Mouse (Mus musculus) liver, embryonic 14.5 days (tissue): ENCODE data around the gene Pias4. TPM values are rescaled to one million over a fixed set of nuclear protein-coding genes. Genes with fewer than 3 reads are reported as not detected.

Experiments
- ATAC-seq: fragments of 200-750 bp; cut with Nextera tagmentation; 2 replicates; pipeline ENCODE4 v1.8.0; 2017; ENCODE audit warnings: moderate number of reproducible peaks, mild to moderate bottlenecking, moderate library complexity; ENCODE audit not compliant: insufficient read depth
- DNase-seq, 3 experiments: peaks; one replicate each; pipeline ENCODE4 v3.0.0-alpha.2; 2012 to 2013; ENCODE audit warnings: low read depth in 3 of 3, low spot score in 3 of 3
- H3K27ac ChIP-seq: fragments of 300-500 bp; sonication (generic); 2 replicates; pipeline ENCODE4 v1.5.1; 2014; ENCODE audit warnings: moderate library complexity, mild to moderate bottlenecking, control low read depth, inconsistent platforms
- H3K27me3 ChIP-seq: fragments of 300-500 bp; sonication (generic); 2 replicates; pipeline ENCODE4 v1.6.1; 2014; ENCODE audit warnings: mild to moderate bottlenecking, low read length, moderate library complexity; ENCODE audit not compliant: control insufficient read depth, insufficient read depth
- H3K36me3 ChIP-seq: fragments of 300-500 bp; sonication (generic); replicated peaks from 2 replicates; pipeline ENCODE4 v1.6.1; 2014; ENCODE audit warnings: low read depth; ENCODE audit not compliant: control insufficient read depth, insufficient read depth
- H3K4me1 ChIP-seq, 2 experiments: fragments of 200-500 bp in 1 of 2; fragments of 300-500 bp in 1 of 2; sonication (generic) in 1 of 2; replicated peaks; 2 replicates each; pipeline ENCODE4 v1.6.1; 2012 to 2014; ENCODE audit warnings: antibody characterized with exemption in 1 of 2, inconsistent platforms in 1 of 2, low read length in 1 of 2; ENCODE audit not compliant: control insufficient read depth in 2 of 2, insufficient read depth in 2 of 2
- H3K4me2 ChIP-seq: fragments of 300-500 bp; sonication (generic); 2 replicates; pipeline ENCODE4 v1.6.1; 2014; ENCODE audit warnings: low read depth, mild to moderate bottlenecking, control low read depth, moderate library complexity
- H3K4me3 ChIP-seq, 2 experiments: fragments of 200-500 bp in 1 of 2; fragments of 300-500 bp in 1 of 2; sonication (generic) in 1 of 2; 2 replicates each; pipeline ENCODE4 v1.5.1; 2012 to 2014; ENCODE audit warnings: low read depth in 2 of 2, low read length in 2 of 2, mild to moderate bottlenecking in 2 of 2, control low read depth in 1 of 2, inconsistent platforms in 1 of 2, moderate library complexity in 1 of 2; ENCODE audit not compliant: insufficient read depth in 1 of 2
- H3K9ac ChIP-seq: fragments of 300-500 bp; sonication (generic); replicated peaks from 2 replicates; pipeline ENCODE4 v1.6.1; 2014; ENCODE audit warnings: mild to moderate bottlenecking, control low read depth, moderate library complexity
- H3K9me3 ChIP-seq: fragments of 300-500 bp; sonication (generic); 2 replicates; pipeline ENCODE4 v1.6.1; 2016; ENCODE audit warnings: low read length, mixed read lengths; ENCODE audit not compliant: control insufficient read depth
- CTCF ChIP-seq: IDR thresholded peaks from 2 replicates; pipeline ENCODE4 v1.5.1; 2016; ENCODE audit warnings: antibody characterized with exemption, low read depth, control low read depth
- EP300 ChIP-seq: IDR thresholded peaks from 2 replicates; pipeline ENCODE4 v1.6.1; 2016; ENCODE audit warnings: antibody characterized with exemption, low read depth
- WGBS: fragments of 180-500 bp; shearing (Covaris S2); extraction: QIAGEN DNeasy Blood & Tissue Kit; methylation state at CpG from one replicate; pipeline ENCODE4 v1.1.7; 2014; ENCODE audit not compliant: insufficient replicate concordance; 5-methylcytosine and 5-hydroxymethylcytosine counted together
- polyA plus RNA-seq, 2 experiments: library from polyadenylated mRNA; depleted of rRNA in 1 of 2; stranded (reverse) in 1 of 2; unstranded in 1 of 2; fragments of >200 nt; fragmentation: Nextera tagmentation in 1 of 2; extraction: Ambion mirVana in 1 of 2; gene quantifications; 2 replicates each; pipeline versions ENCODE4 v1.2.1 to v1.2.3; 2012 to 2014

Pias4 gene
- polyA plus RNA-seq, 2 experiments = 11.2 to 14.9 TPM

DNA sequence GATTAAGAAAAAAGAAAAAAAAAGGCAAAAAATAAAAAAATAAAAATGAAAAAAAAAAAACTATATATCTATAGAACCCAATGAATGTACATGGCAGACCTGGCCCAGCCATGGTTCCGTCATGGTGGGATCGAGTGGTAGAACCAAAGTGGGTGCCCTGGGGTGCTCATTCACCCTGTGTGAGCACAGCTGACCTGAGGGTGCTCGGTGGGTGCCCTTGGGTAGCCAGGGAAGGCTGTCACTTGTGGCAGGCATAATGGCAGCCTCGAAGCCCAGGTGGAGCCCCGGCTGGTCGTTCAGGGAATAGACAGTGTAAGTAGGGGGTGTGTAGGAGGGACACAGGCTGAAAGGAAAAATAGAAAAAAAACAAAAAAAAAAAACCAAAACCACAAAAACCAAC is 16.5 kb downstream of the Pias4 start:
- TF ChIP-seq CTCF (no peak), EP300 (no peak)
- H3K4me1 ChIP-seq = peaks cover 0 to 3% of the 10 kb centered on the region in 2 experiments; a peak in 1 of 4 replicates
- no peak for ATAC-seq
- peaks cover 79% of the 10 kb centered on the region for H3K36me3 ChIP-seq
- H3K4me2 ChIP-seq = no peak overlapping the region
- no peaks in the 10 kb centered on the region for H3K27me3 ChIP-seq
- no peak overlapping the region for H3K4me3 ChIP-seq
- no peaks in the 10 kb centered on the region for H3K9me3 ChIP-seq
- no peak overlapping the region for H3K9ac ChIP-seq
- H3K27ac ChIP-seq = no peak overlapping the region
- 52% methylated on average over 6 of the region's 6 CpGs for WGBS
- no peak for DNase-seq

- Histone ChIP-seq H3K9me3 (no peaks in the 10 kb centered on the region), H3K4me1 (peaks cover 7% of the 10 kb centered on the region in 2 experiments), H3K4me3 (no peak overlapping the region), H3K4me2 (no peak overlapping the region), H3K36me3 (peaks cover 90% of the 10 kb centered on the region), H3K9ac (no peak overlapping the region), H3K27me3 (no peaks in the 10 kb centered on the region), H3K27ac (no peak overlapping the region)
- DNase-seq = no peak
- 85% methylated on average over 4 of the region's 4 CpGs for WGBS
- TF ChIP-seq CTCF (no peak), EP300 (no peak)
- no peak for ATAC-seq
Observed at GRCm38 (mm10) chr10:81146296-81146695, 21.4 kb downstream of the Pias4 start.

- Histone ChIP-seq H3K4me1 (peaks cover 11 to 12% of the 10 kb centered on the region in 2 experiments), H3K9me3 (no peaks in the 10 kb centered on the region), H3K9ac (no peak overlapping the region), H3K4me3 (no peak overlapping the region), H3K27me3 (no peaks in the 10 kb centered on the region), H3K27ac (no peak overlapping the region), H3K4me2 (no peak overlapping the region), H3K36me3 (peaks cover 88% of the 10 kb centered on the region)
- no peak for ATAC-seq
- no peak for TF ChIP-seq CTCF
- no peak for TF ChIP-seq EP300
- DNase-seq = no peak
- 88% methylated on average over 7 of the region's 7 CpGs for WGBS
Observed at GRCm38 (mm10) chr10:81145778-81146177, 21.9 kb downstream of the Pias4 start.

- DNase-seq = no peak
- WGBS = 91% methylated on average over 6 of the region's 6 CpGs
- Histone ChIP-seq H3K27ac (no peak overlapping the region), H3K4me1 (peaks cover 16 to 17% of the 10 kb centered on the region in 2 experiments), H3K36me3 (peaks cover 84% of the 10 kb centered on the region), H3K4me3 (no peak overlapping the region), H3K27me3 (no peaks in the 10 kb centered on the region), H3K9ac (no peak overlapping the region), H3K4me2 (no peak overlapping the region), H3K9me3 (no peaks in the 10 kb centered on the region)
- ATAC-seq = no peak
- TF ChIP-seq CTCF (no peak), EP300 (no peak)
Observed at GRCm38 (mm10) chr10:81145307-81145706, 22.4 kb downstream of the Pias4 start.

GRCm38 (mm10) chr10:81144667-81145066 is 23.1 kb downstream of the Pias4 start:
- TF ChIP-seq CTCF (no peak), EP300 (no peak)
- no peak overlapping the region for H3K4me2 ChIP-seq
- H3K4me1 ChIP-seq = peaks cover 22 to 23% of the 10 kb centered on the region in 2 experiments
- no peak overlapping the region for H3K4me3 ChIP-seq
- DNase-seq (no peak), ATAC-seq (no peak)
- 87% methylated on average over 27 of the region's 27 CpGs for WGBS
- H3K27ac ChIP-seq = no peak overlapping the region
- no peak overlapping the region for H3K9ac ChIP-seq
- H3K9me3 ChIP-seq = no peaks in the 10 kb centered on the region
- no peaks in the 10 kb centered on the region for H3K27me3 ChIP-seq
- peaks cover 78% of the 10 kb centered on the region for H3K36me3 ChIP-seq
